Mouse (Mus musculus) ES-E14 (cell line): ENCODE data around the gene 5730522E02Rik.

Experiments
- CHD2 ChIP-seq: IDR thresholded peaks from 2 replicates; pipeline ENCODE4 v1.6.1; 2014; ENCODE audit warnings: mild to moderate bottlenecking, low read depth, low read length, inconsistent platforms
- HCFC1 ChIP-seq: IDR thresholded peaks from 2 replicates; pipeline ENCODE4 v1.6.1; 2012; ENCODE audit warnings: low read length, inconsistent platforms, borderline replicate concordance; ENCODE audit not compliant: insufficient read depth
- MAFK ChIP-seq: IDR thresholded peaks from 2 replicates; pipeline ENCODE4 v1.6.1; 2014; ENCODE audit warnings: mild to moderate bottlenecking, low read depth, low read length, inconsistent platforms; ENCODE audit not compliant: insufficient read depth

DNA sequence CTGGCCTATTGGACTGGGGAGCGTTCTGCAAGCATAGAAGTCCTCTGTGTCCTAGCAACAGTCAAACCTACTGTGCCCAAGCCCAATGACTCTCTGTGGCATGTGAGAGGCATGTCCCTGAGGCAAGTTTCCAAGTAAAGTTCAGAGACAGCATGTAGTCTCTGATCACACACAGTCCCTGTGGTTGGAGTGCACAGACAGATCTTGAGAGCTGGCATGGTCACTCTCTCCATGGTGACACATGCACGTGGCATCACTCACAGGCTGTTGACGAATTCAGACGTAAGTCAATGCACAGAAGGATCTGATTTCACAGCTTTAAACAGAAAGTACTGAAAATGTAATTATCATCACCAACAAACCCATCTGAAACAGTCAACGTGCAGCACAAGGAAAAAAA is 210.8 kb downstream of the 5730522E02Rik start:
- TF ChIP-seq MAFK, result no peak
- TF ChIP-seq CHD2, result no peak
- TF ChIP-seq HCFC1, result no peak
